Mouse (Mus musculus): Measurements from ENCODE around the gene Lhpp. TPM values are rescaled to one million over a fixed set of nuclear protein-coding genes. Genes with fewer than 3 reads are reported as not detected.

Lhpp gene
- polyA plus RNA-seq, 1 experiment from 2014 or later: 24.5 TPM

- H3K27me3 ChIP-seq (ENCODE audit: control insufficient read depth, insufficient read depth, low read length): no peaks in the 10 kb centered on the region
- H3K9me3 ChIP-seq (ENCODE audit: control insufficient read depth, low read length): no peaks in the 10 kb centered on the region
- H3K36me3 ChIP-seq (ENCODE audit: control insufficient read depth, insufficient read depth, low read length): peaks cover 3% of the 10 kb centered on the region
- H3K4me2 ChIP-seq (replicated peaks; ENCODE audit: low read depth, low read length): no peak overlapping the region
- no peak for ATAC-seq (ENCODE audit: low FRiP score, low TSS enrichment)
- peaks cover 9% of the 10 kb centered on the region; the same call in 1 of the 2 replicates for H3K4me1 ChIP-seq (ENCODE audit: control insufficient read depth, insufficient read depth, low read length)
- H3K9ac ChIP-seq (ENCODE audit: low read depth, low read length): no peak overlapping the region
- no peak overlapping the region for H3K4me3 ChIP-seq (ENCODE audit: low read length)
- WGBS: 79% methylated on average over 2 of the region's 2 CpGs
- no peak overlapping the region for H3K27ac ChIP-seq (ENCODE audit: low read depth, low read length)
These were observed 141.3 kb downstream of the Lhpp start for GRCm38 (mm10) chr7:132751716-132752115.

GRCm38 (mm10) chr7:132753518-132754388 lies 143.3 kb downstream of the Lhpp start:
- Histone ChIP-seq H3K4me3 (ENCODE audit: low read length) (no peak overlapping the region), H3K27me3 (ENCODE audit: control insufficient read depth, insufficient read depth, low read length) (no peaks in the 10 kb centered on the region), H3K4me1 (ENCODE audit: control insufficient read depth, insufficient read depth, low read length) (peaks cover 9% of the 10 kb centered on the region; the same call in 1 of the 2 replicates), H3K9me3 (ENCODE audit: control insufficient read depth, low read length) (no peaks in the 10 kb centered on the region), H3K4me2 (replicated peaks; ENCODE audit: low read depth, low read length) (no peak overlapping the region), H3K36me3 (ENCODE audit: control insufficient read depth, insufficient read depth, low read length) (peaks cover 13% of the 10 kb centered on the region), H3K27ac (ENCODE audit: low read depth, low read length) (peak overlapping the region; percentile 12; the same call in 1 of the 2 replicates), H3K9ac (ENCODE audit: low read depth, low read length) (no peak overlapping the region)
- 61% methylated on average over 4 of the region's 4 CpGs for WGBS
- no peak for ATAC-seq (ENCODE audit: low FRiP score, low TSS enrichment)

- Histone ChIP-seq H3K36me3 (ENCODE audit: control insufficient read depth, insufficient read depth, low read length) (peaks cover 18% of the 10 kb centered on the region), H3K4me3 (ENCODE audit: low read length) (no peak overlapping the region), H3K27ac (ENCODE audit: low read depth, low read length) (peak overlapping the region; percentile 12; the same call in 1 of the 2 replicates), H3K27me3 (ENCODE audit: control insufficient read depth, insufficient read depth, low read length) (no peaks in the 10 kb centered on the region), H3K4me1 (ENCODE audit: control insufficient read depth, insufficient read depth, low read length) (peaks cover 9% of the 10 kb centered on the region; the same call in 1 of the 2 replicates), H3K9me3 (ENCODE audit: control insufficient read depth, low read length) (no peaks in the 10 kb centered on the region), H3K4me2 (replicated peaks; ENCODE audit: low read depth, low read length) (no peak overlapping the region), H3K9ac (ENCODE audit: low read depth, low read length) (no peak overlapping the region)
- ATAC-seq (ENCODE audit: low FRiP score, low TSS enrichment): no peak
- 42% methylated on average over 3 of the region's 3 CpGs for WGBS
These were observed 143.9 kb downstream of the Lhpp start for GRCm38 (mm10) chr7:132754389-132754750.

Other genes starting within 250 kb of the Lhpp start
- gene Oat, start 34.2 kb upstream of the Lhpp start, polyA plus RNA-seq (2014; fragmentation: Nextera tagmentation; extraction: Ambion mirVana): 142 and 154 TPM in 2 replicates
- gene Nkx1-2, start 11.0 kb upstream of the Lhpp start, polyA plus RNA-seq (2014; fragmentation: Nextera tagmentation; extraction: Ambion mirVana): not detected in 2 replicates
- gene Fam53b, start 203.2 kb downstream of the Lhpp start, polyA plus RNA-seq (2014; fragmentation: Nextera tagmentation; extraction: Ambion mirVana): 17.0 and 22.1 TPM in 2 replicates
- 72.4 and 101 TPM in 2 replicates for gene Eef1akmt2, start 242.0 kb downstream of the Lhpp start, polyA plus RNA-seq (2014; fragmentation: Nextera tagmentation; extraction: Ambion mirVana)
- 37.6 and 50.0 TPM in 2 replicates for gene Abraxas2, start 248.6 kb downstream of the Lhpp start, polyA plus RNA-seq (2014; fragmentation: Nextera tagmentation; extraction: Ambion mirVana)

All from kidney, embryonic 14.5 days (tissue).